Mouse (Mus musculus): ENCODE results near the gene Rassf5.
A peak's percentile ranks its signal among the peaks of the same experiment; 100 is the strongest.

Rassf5 gene

DNA sequence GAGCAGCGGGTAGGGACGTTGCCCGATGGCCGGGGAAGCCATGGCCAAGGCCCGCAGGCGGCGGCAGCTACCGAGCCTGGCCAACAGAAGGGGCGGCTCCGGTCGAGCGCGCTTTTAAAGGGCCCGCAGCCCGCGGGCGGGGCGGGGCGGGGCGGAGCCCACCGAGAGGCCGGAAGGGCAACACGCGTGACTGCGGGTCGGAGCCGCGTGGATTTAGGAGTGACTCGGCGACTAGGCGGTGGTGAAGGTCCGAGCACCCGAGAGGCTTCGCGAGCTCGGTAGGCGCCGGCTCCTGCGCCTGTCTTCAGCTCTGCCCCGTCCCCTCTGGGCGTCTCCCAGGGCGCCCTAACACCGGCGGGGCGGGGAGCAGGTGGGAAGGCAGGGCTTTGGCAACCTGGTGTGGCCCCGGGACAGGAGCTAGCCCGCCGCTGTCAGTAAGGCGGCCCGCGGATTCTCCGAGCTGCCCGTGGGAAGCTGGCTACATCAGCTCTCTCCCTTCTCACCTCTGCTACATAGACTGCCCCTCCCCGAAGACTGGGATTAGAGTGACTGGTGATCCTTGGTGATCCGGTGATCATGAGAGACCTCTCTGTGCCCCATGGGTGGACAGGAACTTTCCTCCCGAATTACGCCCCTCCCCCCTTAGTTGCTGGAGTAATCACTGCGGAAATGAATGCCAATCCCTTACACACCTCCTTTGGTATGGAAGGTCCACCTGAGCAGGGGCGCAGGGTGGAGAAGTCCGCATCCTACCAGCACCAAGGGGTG is at the start of gene Rassf5:
Gene Rassf5 (minus strand): TSS at position 170 of the 768 bp plus-strand sequence.
- peak; percentile 46 to 75 for DNase-seq (ENCODE audit: low spot score in 2 of 2)

DNA sequence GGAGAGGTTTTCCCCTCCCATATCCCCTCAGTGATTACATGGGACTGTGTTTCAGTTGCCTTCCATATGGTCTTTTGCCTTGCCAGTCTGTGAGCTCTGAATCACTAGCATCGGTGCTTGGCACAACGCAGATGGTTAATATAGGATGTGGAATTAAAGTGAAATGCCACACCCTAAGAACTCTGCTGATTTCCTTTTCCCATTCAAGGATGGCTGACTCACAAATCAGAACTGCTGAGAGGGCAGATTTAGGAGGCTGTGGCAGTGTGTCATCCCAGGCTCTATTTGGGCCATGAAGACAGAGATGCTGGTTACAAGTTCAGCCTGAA is 48.8 kb upstream of the Rassf5 start:
- DNase-seq (ENCODE audit: low spot score in 2 of 2) = no peak

DNA sequence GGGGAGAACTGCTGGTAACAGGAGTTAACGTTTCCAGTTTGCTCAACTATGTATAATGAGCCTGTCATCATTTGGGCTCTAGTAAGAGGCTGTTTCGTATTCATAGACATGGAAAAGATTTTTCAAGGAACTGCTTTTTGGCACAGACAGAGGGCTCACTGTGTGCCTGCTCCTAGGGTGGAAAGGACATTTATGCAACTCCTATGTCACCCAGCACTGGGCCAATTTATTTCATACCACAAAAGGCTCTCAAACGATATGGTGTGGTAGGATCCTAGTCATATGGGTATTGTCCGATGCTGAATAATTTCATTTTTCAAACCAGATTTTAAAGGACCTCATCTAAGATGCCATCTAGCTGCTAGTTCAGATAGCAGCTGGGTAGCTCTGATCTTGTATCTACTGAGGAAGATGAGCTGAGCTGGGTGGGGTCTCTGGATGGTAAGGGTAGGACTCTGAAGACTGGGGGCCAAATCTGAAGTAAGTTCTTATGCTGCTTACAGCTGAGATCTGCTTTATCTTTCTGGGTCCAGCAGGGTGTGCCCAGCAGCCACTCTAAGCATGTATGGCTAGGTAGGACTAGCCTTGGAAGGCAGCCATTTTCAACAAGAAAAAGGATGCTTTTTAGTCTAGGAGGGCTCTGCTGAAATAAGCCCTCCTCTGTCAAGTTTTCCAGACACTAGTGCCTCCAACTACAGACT is 48.3 kb upstream of the Rassf5 start:
- DNase-seq (ENCODE audit: low spot score in 2 of 2) = no peak

DNA sequence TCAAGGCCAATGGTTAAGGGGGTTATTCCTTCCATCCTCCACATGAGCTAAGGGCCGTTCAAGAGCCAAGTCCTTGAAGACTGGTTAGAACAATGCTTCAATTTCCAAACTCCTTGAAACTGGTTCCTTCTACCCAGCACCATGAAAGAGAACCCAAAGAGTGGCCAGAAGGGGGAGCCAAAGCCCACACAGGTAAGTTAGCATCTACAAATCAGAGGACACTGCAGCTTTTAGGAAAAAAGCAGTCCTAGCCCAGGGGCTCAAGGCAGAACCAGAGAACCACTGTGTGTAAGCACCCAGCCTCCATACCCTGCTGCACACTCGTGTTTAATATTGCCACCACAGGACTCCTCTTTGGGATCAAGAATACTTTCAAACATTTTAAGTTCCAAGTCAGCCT is 45.6 kb upstream of the Rassf5 start:
- peak; percentile 56 to 80 for DNase-seq (ENCODE audit: low spot score in 2 of 2)

DNA sequence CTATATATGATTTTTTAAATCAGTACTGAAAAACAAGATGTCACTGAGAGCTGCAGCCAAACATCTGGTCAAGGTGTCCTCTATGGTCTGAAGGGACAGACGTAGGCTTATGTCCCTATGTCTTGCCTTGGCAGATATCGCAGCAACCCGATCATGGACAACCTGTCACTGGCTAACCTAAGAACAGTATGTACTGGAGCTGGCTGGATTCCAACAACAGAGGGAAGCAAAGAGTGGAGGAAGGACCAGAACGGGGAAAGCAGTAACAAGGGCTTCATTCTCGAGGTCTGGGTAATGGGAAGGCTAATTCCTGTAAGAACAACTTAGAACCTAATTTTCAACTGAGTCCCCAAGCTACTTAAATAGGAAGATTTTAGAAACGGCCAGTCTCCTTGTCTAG is 43.9 kb upstream of the Rassf5 start:
- DNase-seq (ENCODE audit: low spot score in 2 of 2) = no peak

DNA sequence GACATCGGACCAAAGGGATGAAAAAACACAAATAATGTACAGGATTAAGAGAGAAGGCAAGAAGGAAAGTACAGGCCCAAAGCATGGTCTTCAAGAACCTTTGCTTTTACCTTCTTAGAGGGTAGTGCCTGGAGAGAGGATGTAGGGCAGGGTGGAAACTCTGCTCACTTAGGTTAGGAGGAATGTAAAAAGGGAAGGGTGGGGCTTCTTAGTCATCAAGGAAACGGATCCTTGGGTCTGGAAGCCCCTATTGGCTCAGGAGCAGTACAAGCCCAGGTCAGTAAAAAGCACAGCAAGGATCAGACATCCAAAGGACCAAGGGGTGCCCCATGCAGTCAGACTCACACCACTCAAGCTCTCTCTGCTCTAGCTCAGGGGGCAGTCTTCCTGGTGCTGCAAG is 42.2 kb upstream of the Rassf5 start:
- DNase-seq (ENCODE audit: low spot score in 2 of 2) = no peak

DNA sequence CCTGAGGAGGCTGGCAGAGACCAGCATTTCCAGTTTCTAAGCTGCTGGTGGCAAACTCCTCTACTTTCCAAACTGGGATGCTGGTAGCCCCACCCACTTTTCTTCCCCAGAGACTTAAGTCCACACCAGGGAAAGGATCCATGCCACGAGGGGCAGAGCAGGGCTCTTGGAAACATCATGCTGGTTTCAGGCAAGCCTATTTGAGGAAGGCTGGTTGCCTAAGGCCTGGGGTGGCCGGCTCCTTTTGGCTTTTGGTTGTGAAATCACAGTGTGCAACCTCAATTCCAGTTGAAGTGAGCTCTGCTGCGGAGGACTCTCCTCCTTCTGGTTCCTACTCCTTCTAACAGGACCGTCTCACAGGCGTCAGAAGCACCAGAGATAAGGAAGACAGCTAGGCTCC is 41.7 kb upstream of the Rassf5 start:
- DNase-seq (ENCODE audit: low spot score in 2 of 2) = no peak

- no peak for DNase-seq (ENCODE audit: low spot score in 2 of 2)
Observed at GRCm38 (mm10) chr1:131284616-131285015, 39.6 kb upstream of the Rassf5 start.

GRCm38 (mm10) chr1:131284167-131284566 is 39.1 kb upstream of the Rassf5 start:
- no peak for DNase-seq (ENCODE audit: low spot score in 2 of 2)

GRCm38 (mm10) chr1:131281731-131282130 is 36.7 kb upstream of the Rassf5 start:
- DNase-seq (ENCODE audit: low spot score in 2 of 2) = no peak

- no peak for DNase-seq (ENCODE audit: low spot score in 2 of 2)
Observed at GRCm38 (mm10) chr1:131280280-131280679, 35.2 kb upstream of the Rassf5 start.

DNA sequence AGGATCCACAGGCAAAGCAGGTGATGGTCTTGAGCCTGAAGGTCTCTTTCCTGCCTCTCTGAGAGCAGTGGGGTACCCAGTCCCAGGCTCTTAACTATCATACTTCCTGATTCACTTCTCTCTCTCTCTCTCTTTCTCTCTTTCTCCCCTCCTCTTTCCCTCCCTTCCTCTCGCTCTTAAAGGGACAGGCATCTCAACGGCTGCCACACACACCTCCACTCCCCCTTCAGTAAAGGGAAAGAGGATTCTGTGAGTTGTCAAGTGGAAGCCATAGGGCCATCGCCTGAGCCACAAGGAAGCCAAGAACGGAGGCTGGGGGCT is 34.4 kb upstream of the Rassf5 start, which contains the start of gene Ikbke:
Gene Ikbke (minus strand): TSS at position 151 of the 321 bp plus-strand sequence.
- no peak for DNase-seq (ENCODE audit: low spot score in 2 of 2)

- no peak for DNase-seq (ENCODE audit: low spot score in 2 of 2)
Observed at GRCm38 (mm10) chr1:131278606-131279455, 33.8 kb upstream of the Rassf5 start.

DNA sequence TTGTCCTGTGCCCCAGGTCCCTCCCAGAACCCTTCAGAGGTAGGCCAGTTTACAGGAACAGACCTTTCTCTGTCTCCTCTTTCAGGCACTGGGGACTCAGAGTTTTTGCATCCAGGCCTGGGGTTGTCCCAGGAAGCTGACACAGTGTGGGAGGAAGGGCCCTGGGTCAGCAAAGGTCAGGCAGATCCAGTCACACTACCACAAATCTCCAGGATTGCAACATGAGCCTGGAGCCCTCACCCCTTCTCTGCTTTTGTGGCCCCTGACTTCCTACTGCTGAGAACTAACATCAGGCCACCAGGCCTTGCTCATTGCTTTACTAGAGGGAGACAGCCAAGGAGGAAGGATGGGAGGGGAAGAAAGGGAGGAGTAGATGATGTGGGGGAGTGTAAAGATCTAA is 31.8 kb upstream of the Rassf5 start:
- no peak for DNase-seq (ENCODE audit: low spot score in 2 of 2)

DNA sequence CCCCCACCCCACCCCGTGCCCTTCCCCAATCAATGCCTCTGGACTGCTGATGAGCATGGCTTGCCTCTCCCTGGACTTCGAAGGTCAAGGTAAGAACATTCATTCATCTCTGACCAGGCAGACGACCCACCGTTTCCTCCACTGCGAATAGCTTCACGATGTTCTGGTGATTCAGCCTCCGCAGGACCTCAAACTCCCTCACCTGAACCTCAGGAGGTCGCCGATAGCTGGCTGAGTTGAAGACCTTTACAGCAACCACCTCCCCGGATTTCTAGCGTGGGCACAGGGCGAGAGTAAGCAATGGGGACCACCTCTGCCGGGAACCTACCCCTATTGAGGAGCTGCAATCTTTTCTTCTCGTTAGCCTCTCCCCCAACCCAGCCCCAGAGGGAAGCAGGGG is 30.5 kb upstream of the Rassf5 start:
- DNase-seq (ENCODE audit: low spot score in 2 of 2) = no peak

DNA sequence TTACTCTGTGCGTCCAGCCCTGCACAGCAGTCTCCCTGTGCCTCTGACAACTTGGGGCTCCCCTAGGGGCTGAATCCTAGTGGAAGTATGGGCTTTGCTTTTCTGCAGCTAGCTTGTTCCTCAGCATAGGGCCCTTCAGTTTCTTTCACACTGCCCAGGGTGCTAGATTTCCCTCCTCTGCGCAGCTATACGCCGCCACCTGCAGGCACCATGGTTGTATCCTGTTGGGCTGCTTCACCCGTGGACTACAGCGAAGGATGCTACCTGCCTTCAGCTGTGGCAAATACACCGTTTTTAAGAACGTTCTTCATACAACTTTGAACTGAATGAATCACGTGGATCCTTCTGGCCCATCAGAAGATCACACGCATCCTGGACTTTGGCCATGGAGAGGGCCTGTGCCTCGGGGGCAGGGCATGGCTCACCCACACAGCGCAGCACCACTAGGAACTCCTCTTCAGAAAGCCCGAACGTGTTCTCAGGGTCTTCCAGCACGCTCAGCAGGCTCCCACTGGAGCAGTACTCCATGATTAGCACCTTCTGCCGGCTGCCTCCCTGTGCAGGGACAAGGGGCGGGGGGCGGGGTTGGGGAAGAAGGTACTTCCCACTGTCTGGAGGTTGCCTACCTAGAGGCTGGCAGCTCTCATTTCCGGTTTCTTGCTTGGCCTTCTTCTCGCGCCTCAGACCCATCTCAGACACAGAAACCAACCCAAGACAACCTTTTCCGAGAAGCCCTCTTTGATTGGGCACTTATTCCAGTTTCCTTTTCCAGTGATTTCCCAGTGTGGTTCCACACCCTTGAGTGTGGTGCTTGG is 29.9 kb upstream of the Rassf5 start:
- DNase-seq (ENCODE audit: low spot score in 2 of 2) = no peak

DNA sequence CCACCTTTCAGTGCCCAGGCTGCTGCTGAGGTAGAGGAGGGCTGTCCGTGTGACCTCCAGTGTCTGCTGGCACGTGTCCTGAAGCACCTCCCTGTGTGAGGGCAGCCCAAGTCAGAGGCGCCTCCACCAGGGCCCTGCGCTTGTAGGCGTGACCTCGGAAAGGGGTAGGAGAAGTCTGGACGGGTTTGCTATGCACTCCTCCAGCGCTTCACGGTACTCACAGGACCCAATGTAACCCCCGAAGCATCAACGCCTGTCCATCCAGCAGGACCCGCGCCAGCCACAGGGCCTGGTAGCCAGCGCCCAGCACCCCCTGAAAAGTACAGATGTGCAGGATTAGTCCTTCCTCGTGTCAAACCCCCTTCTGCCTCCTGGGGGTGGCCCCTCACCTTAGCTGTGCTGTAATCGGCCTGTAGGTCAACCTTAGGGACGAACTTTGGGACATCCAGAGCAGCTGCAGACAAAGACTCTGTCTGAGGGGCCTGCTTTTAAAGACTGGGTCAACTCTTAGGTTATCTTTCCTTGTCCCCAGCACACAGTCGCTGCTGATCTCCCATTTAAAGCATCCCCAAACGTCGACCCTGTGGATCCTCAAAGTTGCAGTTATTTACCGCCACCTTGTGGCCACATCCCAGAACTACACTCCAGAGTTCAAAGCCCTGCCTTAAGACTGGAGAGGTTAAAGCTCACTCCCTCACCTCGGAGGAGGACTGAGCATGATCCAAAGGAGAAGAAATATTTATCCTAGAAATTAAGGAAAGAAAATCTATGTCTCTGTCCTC is 24.9 kb upstream of the Rassf5 start:
- peak; percentile 65 to 90 for DNase-seq (ENCODE audit: low spot score in 2 of 2)

- no peak for DNase-seq (ENCODE audit: low spot score in 2 of 2)
Observed at GRCm38 (mm10) chr1:131268776-131269175, 23.7 kb upstream of the Rassf5 start.

DNA sequence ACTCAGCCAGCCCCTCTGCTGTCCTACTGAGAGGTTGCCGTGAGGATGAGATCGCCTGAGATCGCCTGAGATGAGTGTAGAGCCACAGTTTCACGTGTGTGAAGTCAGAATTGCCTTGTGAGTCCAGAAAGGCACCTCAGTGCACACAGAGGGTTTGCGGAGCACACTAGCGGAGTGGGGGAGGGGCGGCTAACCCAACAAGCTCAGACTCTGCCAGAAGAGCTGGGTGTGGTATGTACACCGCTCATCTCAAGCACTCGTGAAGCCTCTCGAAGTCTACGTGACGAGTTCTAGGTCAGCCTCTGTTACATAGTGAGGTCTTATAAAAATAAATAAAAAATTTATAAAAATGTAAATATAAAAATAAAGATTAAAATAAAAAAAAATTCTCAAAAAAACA is 18.8 kb upstream of the Rassf5 start:
- no peak for DNase-seq (ENCODE audit: low spot score in 2 of 2)

GRCm38 (mm10) chr1:131260309-131260656 is 15.2 kb upstream of the Rassf5 start:
- peak; percentile 61 to 87 for DNase-seq (ENCODE audit: low spot score in 2 of 2)
